Mouse (Mus musculus): Measurements from ENCODE around the gene Myo5a.
A peak's percentile ranks its signal among the peaks of the same experiment; 100 is the strongest.

Myo5a gene

DNA sequence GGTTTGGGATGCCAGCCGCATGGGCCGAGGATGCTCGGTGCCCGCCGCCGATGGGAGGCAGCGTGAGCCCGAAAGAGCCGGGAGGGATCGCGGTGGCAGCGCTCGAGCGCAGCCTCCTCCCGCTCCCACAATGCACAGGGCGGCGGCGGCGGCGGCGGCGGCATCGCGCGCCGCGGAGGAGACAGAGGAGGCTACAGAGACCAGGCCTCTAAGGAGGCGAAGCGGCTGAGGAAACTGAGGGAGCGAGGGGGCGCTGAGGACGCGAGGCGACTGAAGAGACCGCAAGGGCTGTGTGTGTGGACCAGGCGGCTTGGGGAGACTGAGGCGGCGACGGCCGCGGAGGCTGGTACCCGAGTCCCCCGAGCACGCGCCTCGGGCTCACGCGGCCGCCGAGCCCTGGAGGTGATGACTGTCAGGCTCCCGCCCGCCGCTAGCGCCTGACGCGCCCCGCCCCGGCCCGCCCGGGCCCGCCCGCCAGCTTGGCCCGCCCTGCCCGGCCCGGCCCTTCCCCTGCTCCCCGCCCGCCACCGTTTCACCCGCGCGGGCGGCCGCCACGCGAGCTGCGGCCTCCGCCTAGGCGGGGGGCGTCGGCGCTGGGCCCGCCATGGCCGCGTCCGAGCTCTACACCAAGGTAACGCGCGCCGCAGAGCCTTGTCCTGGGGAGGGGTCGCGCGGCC lies 352 bp downstream of the Myo5a start:
- DNase-seq (ENCODE audit: extremely low read depth, low read depth, low spot score): no peak

GRCm38 (mm10) chr9:75071706-75072192 lies 934 bp downstream of the Myo5a start:
- DNase-seq (ENCODE audit: extremely low read depth, low read depth, low spot score): no peak

- DNase-seq (ENCODE audit: extremely low read depth, low read depth, low spot score): no peak
Observed at GRCm38 (mm10) chr9:75072361-75072760, 1.5 kb downstream of the Myo5a start.

DNA sequence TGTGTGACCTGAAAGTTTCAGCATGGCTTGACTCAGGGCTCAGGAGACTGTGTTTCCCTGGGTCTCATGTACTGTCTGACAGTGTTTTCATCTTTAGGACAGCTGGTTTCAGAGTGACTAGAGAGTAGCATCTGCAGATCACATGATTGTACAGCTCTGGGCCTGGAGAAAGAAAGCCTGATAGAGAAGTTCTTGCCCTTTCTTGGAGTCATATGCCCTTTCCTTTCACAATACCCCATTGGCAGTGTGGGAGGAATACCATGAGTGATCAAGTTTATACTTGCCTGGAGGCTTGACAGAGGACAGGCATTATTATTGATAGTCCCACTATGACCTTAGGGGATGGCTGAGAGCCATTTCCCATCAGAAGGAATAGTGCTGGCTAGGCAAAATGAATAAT lies 6.4 kb downstream of the Myo5a start:
- peak; percentile 73 for DNase-seq (ENCODE audit: extremely low read depth, low read depth, low spot score)

- DNase-seq (ENCODE audit: extremely low read depth, low read depth, low spot score): no peak
Observed at GRCm38 (mm10) chr9:75085242-75085824, 14.5 kb downstream of the Myo5a start.

GRCm38 (mm10) chr9:75087823-75088222 lies 17.0 kb downstream of the Myo5a start:
- no peak for DNase-seq (ENCODE audit: extremely low read depth, low read depth, low spot score)

DNA sequence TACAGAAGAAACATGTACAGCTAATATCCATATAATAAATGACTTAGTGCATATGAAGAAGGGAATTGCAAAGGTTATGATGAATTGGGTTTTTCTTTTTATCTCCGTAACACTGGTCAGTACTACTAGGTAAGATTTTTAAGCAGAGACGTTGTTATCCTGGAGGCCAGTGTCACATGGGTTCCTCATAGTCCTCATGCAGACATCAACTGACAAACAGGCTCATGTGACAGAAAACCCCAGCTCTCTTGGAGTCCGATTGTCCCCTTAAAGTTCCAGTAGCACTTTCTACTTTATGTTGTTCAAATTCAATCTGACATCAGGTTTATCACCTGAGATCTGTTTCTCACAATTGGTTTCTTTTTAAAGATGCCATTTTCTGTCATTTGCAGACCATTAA lies 18.5 kb downstream of the Myo5a start:
- DNase-seq (ENCODE audit: extremely low read depth, low read depth, low spot score): no peak

DNA sequence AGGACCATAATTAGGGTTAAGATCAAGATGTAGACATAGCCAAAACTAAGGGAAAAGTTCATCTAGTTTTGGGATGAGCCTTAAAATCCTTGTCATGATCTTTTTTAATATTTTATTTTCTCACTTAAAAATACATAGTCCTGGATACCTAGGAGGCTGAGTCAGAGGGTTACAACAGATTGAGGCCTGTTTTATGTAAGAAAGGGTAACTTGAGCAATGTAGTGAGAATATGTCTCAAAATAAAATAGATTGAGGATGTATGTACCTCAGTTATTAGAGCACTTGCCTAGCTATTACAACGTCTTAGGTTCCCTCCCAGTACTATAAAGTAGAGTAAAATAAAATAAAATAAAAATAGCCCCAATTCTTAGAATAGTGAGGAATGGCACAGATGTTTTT lies 21.3 kb downstream of the Myo5a start:
- no peak for DNase-seq (ENCODE audit: extremely low read depth, low read depth, low spot score)

- no peak for DNase-seq (ENCODE audit: extremely low read depth, low read depth, low spot score)
Observed at GRCm38 (mm10) chr9:75094762-75095161, 23.9 kb downstream of the Myo5a start.

- no peak for DNase-seq (ENCODE audit: extremely low read depth, low read depth, low spot score)
Observed at GRCm38 (mm10) chr9:75098937-75099336, 28.1 kb downstream of the Myo5a start.

DNA sequence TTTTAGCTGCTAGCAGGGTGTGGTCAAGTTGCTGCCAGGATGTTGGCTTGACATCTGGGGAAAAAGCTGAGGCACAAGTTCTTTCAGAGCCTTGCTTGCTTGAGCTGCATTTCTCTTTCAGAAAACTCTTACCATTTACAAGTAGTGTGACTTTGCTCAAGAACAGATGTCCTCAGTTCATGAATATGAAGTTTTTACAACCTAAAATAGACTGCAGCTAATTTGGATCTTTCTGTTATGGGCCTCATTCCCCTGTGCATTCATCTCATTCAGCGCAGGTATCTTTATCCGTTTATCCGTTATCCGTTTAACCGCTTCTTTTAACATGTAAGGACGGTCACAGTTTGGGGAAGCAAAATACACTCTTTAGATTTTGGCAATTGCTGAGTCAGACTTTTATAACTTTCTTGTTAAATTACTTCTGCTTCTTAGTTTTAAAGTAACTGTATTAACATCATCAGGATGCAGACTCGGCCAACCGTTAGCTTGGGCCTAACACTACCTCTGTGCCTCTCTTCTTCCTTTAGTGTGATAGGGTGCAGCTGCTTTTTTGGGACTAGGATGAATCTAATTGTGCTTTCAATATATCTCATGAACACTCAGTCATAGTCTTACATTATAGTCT lies 29.5 kb downstream of the Myo5a start:
- DNase-seq (ENCODE audit: extremely low read depth, low read depth, low spot score): no peak

- no peak for DNase-seq (ENCODE audit: extremely low read depth, low read depth, low spot score)
Observed at GRCm38 (mm10) chr9:75102131-75102530, 31.3 kb downstream of the Myo5a start.

GRCm38 (mm10) chr9:75116571-75117177 lies 45.9 kb downstream of the Myo5a start:
- DNase-seq (ENCODE audit: extremely low read depth, low read depth, low spot score): no peak

DNA sequence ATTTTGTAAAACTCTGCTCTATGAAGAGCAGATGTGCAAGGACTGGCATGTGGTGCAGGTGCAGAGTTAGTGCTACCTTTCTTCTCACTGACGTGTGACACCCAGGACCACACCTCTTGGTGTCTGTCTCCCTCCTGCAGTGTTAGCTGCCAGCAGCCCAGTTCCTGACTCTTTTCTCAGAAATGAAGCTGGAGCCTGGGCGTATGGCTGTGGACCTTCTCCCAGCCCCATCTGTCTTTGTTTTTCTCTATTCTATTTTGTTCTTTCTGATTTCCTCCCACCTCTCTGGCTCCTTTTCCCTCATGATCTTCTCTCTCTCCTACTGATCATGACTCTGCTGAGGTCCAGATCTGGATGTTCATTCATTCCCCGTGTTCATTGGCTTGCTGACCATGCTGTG lies 50.3 kb downstream of the Myo5a start:
- DNase-seq (ENCODE audit: extremely low read depth, low read depth, low spot score): no peak

GRCm38 (mm10) chr9:75124201-75124721 lies 53.4 kb downstream of the Myo5a start:
- no peak for DNase-seq (ENCODE audit: extremely low read depth, low read depth, low spot score)

- no peak for DNase-seq (ENCODE audit: extremely low read depth, low read depth, low spot score)
Observed at GRCm38 (mm10) chr9:75130553-75130952, 59.7 kb downstream of the Myo5a start.

- no peak for DNase-seq (ENCODE audit: extremely low read depth, low read depth, low spot score)
Observed at GRCm38 (mm10) chr9:75146911-75147310, 76.1 kb downstream of the Myo5a start.

- DNase-seq (ENCODE audit: extremely low read depth, low read depth, low spot score): no peak
Observed at GRCm38 (mm10) chr9:75160525-75160924, 89.7 kb downstream of the Myo5a start.

DNA sequence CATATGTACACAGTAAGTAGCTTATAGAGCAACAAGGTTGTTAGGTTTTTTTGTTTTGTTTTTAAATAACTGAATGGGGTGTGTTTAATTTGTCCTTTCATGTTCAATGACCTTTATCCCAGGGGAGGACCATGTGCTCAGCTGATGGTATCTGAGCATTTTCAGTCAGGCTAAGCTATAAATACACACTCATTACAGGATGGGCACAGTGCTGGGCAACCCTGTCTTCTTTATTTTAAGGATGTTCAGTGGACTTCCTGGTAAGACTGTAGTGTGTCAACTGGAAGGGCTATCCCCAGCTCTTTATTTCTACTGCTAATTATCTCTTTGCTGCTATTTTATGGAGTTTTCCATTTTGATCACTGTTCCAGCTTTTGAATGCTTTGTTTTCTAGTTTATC lies 92.8 kb downstream of the Myo5a start:
- no peak for DNase-seq (ENCODE audit: extremely low read depth, low read depth, low spot score)

DNA sequence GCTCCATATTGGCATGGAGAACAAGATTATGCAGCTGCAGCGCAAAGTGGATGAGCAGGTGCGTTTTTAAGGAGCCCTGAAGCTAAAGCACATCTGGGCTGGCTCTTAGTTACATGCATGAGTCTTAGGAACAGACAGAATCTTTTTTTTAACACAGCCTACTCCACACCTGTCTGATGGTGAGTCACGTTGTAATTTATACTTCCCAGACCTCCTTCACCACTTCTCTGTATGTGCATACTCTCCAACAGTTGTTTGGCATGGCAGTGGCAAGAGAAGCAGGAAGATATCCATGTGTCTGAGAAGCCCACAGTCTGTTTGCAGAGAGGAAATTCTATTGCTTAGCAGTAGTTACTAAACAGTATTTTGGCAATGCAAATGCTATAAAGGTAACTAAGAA lies 100.9 kb downstream of the Myo5a start:
- DNase-seq (ENCODE audit: extremely low read depth, low read depth, low spot score): no peak

- no peak for DNase-seq (ENCODE audit: extremely low read depth, low read depth, low spot score)
Observed at GRCm38 (mm10) chr9:75187646-75188260, 116.9 kb downstream of the Myo5a start.

Data from fat pad, adult 2 months (tissue).